Mouse (Mus musculus): ENCODE measurements around the gene Cebpzos.

The Cebpzos gene

DNA sequence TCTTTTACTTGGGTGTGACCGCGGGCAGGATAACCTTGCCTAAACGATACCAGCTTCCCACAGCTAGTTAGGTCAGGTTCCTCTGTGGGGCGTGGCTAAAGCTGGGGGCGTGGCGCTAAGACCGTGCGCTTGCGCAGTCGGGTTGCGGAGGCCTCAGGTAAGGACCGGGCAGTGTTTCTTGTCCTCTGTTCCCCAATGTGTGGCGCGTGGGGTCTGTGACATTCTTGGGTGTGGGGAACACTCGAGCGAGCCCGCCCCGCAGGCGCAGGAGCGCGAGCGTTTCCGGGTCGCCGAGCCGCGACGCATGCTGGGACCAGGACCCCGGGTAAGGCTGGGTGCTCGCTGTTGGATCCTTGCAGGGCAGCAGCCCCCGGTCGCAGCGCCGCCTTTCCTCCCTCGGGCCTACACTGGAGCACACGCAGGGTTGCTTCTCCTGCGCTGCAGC is at the start of gene Cebpzos:
Gene Cebpzos (plus strand): TSS at position 132 of the 445 bp plus-strand sequence.
- DNase-seq (ENCODE audit: low spot score), result peak; percentile 80

DNA sequence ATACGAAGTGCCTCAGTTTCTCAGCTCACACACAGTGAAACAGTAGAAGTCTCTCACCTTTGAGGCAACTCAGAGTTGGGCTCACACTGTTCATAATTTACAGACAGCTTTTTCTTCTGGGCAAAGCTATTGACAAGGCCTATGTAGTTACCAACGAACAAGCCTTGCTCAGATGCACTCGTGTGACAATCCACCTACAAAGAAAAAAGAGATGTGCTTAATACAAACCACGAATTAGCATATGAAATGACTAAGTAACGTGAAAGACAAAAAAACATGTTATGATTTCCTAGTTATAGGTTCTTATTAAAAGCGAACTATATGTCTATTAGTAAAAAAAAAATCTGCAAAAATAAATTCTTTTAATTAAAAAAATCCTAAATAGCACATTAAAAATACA is 42.4 kb upstream of the Cebpzos start:
- DNase-seq (ENCODE audit: low spot score), result no peak

DNA sequence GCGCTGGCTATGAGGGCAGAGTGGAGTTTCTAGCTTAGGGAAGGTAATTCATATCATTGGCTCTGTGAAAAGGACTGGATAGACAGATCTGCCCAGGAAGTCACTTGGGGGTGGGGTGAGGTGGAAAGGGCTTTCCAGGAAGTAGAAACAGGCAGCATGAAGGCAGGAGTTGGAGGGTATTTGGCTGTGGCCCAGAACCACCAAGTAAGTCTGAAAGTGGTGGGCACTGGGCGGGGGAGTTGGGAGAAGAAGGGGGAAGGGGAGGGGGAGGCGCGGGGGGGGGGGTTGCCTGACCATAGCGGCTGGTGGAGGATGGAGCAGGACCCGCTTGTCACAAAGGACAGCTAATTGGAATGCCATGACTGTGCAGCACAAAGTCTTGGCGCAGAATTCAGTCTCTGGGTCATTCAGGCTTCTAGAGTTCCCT is 34.4 kb upstream of the Cebpzos start:
- DNase-seq (ENCODE audit: low spot score), result no peak

DNA sequence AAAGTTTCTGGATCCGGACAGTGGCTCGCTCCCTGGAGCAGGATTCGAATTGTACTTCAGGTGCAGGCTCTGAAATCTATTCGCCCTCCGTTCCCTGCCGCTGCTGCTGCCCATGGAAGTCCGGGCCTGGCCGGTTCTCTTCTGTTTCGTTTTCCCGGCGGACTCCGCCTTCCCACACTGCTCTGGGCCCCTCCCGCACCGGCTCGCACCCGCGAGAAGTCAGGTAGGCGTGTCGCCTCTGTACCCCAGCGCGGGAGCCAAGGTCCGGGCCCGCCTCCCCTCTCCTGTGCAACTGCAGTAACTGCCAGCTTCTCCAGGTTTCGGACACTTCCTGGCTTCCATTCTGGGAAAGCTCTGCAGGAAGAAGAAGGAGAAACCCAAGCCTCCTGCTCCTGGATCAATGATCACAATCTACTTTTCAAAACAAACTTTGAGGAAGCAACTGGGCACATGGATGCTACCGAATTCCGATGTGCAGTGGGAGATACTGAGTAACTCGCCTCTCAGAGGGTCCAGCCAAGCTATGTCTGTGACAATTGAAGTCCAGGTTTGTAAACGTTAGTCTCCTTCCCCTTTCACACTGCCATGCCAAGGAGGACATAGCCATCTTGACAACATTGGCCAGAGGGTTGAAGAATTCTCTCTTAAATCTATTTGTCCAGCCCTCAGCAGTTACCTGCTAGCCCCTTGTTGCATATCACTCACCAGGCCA is 33.7 kb upstream of the Cebpzos start, which contains the start of gene Eif2ak2:
Gene Eif2ak2 (minus strand): TSS at position 173 of the 712 bp plus-strand sequence.
- DNase-seq (ENCODE audit: low spot score), result peak; percentile 79

DNA sequence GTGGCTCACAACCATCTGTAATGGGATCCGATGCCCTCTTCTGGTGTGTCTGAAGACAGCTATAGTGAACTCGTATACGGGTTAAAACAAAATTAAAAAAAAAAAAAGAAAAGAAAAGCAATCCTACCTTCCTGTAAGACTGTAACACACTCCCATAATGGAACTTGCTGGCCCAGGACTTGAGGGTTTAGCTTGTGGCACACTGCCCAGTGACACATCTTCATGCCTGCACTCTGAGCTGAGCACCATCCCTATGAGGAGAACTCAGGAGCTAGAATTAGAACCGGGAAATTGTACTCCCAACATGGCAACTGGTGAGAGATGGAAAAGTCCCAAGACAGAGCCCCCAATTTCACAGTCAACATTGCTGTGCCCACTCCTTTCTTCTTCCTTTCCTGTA is 33.0 kb upstream of the Cebpzos start:
- DNase-seq (ENCODE audit: low spot score), result no peak

DNA sequence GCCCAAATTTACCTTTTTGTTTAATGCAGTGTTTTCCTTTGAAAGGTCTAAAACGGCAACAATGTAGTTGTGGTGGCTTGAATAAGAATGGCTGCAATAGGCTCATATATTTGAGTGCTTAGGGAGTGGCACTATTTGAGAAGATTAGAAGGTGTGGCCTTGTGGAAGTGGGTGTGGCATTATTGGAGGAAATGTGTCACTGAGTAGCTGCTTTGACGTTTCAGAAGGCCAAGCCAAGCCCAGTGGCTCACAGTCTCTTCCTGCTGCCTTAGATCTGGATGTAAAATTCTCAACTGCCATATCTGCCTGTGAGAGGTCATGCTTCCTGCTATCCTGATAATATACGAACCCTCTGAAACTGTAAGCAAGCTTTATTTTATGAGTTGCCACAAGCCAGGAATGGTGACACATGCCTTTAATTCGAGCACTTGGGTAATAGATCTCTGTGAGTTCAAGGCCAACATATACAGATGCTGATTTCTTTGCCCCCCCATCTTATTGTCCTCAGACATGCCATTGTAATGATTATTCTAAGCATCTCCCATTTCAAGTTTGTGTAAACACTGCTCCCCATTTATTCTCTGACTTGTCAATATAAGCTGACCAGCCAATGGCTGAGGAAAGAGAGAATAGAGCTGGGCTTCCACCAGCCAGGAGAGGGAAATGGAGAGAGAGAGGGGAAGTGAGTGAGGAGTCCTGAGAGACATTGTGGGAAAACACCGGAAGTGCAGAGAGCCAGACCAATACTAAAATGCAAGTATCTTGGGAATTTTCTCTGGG is 30.8 kb upstream of the Cebpzos start:
- no peak for DNase-seq (ENCODE audit: low spot score)

DNA sequence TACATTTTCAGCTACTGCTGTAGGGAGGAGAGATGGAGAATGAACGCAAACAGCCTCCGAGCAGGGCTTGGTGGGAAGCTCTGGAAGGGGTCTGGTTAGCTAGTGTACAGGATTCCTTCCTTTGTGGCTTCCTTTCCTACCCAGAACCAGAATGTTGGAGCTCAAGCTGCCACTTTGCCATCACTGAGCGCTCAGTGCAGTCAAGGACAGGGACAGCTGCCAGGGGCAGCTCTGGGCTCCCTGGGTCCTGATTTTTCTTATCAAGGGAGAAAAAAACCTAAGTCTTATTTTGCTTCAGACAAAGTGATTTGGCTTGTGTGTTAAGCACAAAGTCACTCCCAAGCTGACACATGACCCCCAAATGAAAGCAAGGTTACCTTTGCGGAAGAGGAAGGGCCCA is 27.7 kb upstream of the Cebpzos start:
- no peak for DNase-seq (ENCODE audit: low spot score)

DNA sequence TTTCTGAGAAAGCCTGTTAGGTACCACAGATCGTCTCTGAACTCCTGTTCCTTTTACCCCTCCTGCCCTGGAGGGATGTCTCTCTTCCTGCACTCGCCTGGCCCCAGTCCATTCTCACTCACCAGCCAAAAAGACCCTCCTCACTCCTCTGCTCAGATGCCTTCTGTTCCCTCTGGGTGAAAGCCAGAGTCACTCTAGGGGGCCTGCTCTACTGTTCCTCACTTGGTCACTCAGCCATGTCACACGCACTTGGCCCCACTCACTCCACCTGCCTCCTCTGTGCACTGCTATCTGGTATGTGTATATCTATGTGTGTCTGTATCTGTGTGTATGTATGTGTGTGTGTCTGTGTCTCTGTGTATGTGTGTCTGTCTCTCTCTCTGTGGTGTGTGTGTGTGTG is 27.1 kb upstream of the Cebpzos start:
- no peak for DNase-seq (ENCODE audit: low spot score)

DNA sequence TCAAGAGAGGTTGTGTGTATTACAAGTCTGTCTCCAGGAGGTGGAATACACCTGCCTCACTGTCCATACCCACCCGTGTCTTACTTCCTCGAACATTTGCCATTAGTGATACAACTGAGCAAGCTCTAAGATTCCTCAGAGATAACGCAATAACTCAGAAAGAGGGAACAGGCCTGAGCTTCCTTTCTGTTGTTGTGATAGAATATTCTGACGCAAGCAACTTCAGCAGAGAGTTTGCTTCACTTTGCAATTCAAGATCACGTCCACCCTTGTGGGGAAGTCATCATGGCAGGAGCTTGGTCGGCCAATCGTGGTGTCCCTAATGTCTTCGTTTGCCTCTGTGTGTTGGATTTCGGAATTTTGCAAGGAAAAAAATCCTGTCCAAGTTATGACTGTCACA is 25.3 kb upstream of the Cebpzos start:
- no peak for DNase-seq (ENCODE audit: low spot score)

DNA sequence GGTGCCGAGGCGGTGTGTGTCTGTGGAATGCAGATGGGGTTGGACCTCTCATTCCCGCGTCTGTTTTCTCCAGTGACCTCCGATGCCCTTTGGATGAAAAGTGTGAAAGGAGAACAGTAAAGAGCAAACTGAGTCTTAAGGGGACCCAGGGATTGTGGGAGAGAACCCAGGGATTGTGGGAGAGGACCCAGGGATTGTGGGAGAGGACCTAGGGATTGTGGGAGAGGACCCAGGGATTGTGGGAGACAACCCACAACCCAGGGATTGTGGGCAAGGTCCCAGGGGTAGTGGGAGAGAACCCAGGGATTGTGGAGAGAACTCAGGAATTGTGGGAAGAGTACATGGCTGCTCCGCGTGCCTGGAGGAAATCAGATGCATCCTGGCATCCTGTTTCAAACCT is 21.3 kb upstream of the Cebpzos start:
- no peak for DNase-seq (ENCODE audit: low spot score)

DNA sequence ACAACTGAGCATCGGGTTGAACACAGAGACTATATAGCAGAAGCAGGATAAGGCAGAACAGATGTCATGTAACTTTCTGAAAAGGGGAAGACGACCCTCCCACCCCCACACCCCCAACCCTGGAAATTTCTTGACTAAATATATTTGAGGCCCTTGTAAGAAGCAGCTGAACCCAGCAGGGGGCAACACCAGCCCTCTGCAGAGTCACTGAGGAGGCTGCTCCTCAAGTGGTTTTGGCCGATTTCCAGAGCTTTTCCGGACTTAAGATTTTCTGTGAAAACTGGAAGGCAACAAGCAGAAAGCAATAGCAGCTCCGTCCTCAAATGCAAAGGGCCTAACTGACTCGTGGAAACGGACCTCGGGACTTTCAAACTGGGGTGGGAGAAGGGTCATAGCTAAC is 20.9 kb upstream of the Cebpzos start:
- DNase-seq (ENCODE audit: low spot score), result peak; percentile 19

DNA sequence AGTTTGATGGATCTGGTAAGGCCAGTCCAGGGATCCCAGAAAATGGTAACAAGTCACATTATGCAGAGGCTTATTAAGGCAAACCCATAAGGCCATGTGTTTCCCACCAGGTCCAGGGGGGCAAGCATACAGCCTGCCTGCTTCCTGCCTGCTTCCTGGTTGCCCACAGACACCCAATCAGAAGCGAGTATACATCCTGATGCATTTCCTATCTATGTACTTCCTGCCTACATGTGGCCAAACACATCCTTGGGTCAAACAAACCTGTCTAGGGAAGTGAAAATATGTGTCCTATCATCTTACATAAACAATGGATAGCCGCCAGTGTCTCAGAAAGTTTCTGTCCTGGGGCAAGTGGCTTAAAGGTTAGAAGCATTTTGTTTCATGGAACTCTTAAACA is 13.1 kb upstream of the Cebpzos start:
- DNase-seq (ENCODE audit: low spot score), result no peak

DNA sequence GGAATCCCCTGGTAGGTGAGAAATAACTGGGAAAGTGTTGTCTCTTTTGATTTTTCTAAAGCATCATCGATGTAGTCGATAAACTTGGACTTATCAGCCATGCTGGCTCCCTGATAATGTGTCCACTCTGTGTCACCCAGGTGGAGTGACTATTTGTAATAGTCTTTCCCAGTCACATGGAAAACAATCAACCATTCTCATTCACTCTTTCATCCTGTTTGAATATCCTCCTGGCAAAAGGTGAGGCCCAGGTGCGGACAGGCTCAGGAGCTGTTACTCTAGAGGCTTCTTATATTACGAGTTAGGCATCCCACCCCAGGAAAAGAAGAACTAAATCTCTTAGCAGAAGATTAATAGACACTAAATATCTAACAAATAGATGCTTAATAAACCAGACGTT is 9.4 kb upstream of the Cebpzos start, which contains the start of gene Sult6b1:
Gene Sult6b1 (minus strand): TSS at position 101 of the 400 bp plus-strand sequence.
- no peak for DNase-seq (ENCODE audit: low spot score)

DNA sequence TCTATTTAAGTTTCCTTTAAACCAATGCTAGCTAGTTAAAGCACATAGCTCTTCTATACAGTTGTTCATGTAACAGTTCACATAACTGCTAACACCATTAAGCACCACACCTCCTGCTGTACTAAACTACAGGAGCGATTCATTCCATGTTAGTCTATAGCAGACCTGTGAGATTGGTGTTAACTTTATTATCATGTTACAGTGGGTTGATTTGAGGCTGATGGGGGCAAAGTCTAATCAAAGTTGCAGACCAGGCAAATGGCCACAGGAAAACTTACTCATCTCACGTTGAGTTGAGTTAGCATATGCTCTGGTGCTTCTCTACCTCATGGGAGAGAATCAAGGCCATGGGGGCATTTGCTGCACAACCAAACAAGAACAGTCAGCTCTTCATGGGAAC is 6.9 kb upstream of the Cebpzos start:
- no peak for DNase-seq (ENCODE audit: low spot score)

DNA sequence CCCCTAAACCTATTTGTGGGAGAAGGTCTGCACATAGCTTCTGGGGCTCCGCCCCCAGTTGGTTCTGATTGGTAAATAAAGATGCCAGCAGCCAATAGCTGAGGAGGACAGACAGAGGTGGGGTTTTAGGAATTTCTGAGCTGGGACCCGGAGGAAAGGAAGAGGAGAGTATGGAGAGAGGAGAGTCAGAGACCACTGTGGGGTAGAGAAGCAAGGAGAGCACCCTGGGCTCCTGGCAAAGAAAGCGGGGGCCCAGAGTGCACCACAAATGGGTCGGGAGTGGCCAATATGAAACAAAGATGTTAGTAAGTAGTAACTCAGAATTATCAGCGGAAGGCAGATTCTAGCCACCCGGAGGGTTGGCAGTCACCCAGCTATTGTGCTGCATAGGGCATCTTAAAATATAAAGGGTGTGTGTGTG is 3.4 kb upstream of the Cebpzos start:
- DNase-seq (ENCODE audit: low spot score), result no peak

DNA sequence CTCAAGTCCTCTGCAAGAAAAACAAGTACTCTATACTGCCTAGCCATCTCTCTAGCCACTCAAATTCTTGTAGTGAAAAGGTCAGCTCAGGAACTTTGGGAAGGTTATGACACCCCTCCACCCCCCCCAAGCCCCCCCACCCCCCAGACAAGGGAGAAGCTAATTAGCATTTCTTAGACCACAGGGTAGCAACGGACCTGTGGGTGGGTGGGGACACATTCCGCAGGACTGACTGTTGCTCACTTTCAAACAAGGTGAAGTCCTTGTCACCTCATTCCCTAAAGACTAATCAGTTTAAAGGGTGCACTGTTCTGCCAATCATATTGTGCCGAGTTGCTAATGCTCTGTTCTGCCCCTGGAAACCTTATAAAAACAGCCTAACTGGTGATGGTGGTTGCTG is 2.4 kb upstream of the Cebpzos start:
- no peak for DNase-seq (ENCODE audit: low spot score)

DNA sequence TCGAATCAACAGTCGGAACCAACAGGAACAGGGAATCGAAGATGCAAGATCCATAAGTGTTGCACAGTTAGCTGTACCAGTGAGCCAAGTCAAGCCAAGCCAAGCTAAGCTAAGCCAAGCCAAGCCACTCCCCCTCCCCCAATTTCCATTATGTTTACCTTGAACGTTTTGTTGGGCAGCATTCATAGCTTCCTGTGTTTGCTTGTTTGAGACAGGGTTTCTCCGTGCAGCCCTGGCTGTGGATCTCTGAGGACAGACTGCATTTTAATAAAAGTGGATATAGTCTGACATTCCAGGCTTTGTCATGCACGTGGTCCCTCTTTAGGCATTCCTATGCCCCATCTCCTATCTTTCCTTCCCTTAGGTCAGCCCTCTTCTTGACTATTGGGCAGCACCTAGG is 528 bp upstream of the Cebpzos start:
- no peak for DNase-seq (ENCODE audit: low spot score)

DNA sequence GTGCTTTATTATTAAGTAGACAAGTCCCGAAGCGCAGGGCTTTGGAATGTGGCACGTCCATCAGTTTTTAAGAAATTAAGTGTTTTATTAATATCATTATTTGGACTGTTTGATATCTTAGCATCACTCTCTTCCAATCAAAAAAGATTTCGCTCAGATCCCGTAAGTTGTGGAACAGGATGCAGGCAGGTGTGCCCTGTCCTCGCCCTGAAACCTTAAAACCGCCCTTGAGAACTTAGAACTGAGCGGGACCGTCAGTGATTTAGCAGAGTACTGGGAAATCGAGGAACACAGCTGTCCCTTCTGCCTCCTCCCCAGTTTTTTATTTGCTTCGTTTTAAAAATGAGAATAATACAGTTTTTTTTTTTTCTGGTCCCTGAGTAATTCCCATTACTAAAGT is 599 bp downstream of the Cebpzos start:
- DNase-seq (ENCODE audit: low spot score), result no peak

DNA sequence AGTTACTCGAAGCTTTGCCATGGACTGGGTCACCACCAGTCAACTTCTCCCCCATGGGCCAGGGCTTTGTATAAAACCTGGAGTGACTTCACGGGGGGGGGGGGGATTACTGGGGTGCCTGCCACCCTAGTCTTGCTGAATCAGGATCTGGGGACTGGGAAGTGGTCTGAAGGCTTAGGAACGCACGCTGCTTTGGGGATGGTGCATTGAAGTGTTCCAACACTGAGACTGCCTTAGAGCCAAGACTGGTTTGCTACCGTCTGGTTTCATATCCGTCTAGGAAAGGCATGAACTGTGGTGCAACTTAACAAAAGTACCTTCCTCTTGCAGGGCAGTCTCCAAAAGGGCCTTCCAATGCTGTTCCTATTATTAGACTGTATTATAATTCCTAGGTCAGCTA is 1.4 kb downstream of the Cebpzos start:
- DNase-seq (ENCODE audit: low spot score), result no peak

DNA sequence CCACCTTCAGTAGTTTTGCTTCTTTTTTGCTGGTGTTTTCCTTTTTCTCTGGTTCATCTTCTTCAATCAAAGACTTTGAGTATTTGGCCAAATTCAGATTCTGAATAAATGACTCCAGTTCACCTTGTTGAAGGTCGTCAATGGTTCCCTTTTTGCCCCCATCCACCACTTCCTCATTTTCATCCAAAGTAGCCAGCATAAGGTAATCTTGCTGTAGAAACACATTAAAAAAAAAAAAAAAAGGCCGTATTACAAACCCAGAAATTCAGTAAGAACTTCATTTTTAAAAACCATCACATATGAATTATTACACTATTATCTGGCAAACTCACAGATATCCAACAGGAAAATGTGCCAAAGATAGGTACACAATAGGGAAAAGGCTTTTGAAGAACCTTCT is 19.6 kb downstream of the Cebpzos start:
- DNase-seq (ENCODE audit: low spot score), result no peak

DNA sequence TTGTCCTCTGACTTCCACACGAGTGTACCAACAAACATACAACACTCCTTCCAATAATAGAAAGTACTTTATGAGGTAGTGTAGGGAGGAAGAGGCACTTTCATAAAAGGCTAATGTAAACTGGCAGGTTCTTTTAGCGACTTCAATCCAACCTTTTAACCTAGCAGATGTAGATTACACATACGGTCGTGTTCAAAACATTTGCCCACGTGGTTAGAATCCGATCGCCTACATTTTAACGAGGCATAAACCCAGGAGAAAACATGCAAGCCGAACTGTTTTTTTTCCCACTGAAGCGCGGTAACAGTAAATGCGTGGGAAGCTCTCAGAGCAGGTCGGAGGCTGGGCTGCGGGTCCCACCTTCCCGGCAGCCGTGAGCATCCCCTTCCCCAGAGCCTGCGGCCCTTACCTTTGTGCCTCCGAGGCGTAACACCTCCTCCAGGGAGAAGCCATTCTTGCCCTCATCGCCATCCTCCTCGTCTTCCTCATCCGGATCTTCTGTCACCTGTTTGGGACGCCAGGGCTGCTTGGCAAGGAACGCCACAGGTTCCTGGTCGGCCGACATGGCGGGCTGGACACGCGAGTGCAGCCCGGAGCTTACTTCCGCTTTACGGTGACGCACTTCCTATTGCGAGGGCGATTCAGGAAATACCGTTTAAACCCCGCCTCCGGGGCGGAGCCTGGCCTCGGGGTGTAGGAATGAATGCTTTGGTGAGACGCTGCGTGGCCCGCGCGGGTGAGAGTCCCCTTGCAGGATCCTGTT is 20.3 kb downstream of the Cebpzos start, which contains the start of the genes Cebpz and Ndufaf7:
Gene Cebpz (minus strand): TSS at position 601 of the 763 bp plus-strand sequence.
Gene Ndufaf7 (plus strand): TSS at position 671 of the 763 bp plus-strand sequence.
- peak; percentile 95 for DNase-seq (ENCODE audit: low spot score)

DNA sequence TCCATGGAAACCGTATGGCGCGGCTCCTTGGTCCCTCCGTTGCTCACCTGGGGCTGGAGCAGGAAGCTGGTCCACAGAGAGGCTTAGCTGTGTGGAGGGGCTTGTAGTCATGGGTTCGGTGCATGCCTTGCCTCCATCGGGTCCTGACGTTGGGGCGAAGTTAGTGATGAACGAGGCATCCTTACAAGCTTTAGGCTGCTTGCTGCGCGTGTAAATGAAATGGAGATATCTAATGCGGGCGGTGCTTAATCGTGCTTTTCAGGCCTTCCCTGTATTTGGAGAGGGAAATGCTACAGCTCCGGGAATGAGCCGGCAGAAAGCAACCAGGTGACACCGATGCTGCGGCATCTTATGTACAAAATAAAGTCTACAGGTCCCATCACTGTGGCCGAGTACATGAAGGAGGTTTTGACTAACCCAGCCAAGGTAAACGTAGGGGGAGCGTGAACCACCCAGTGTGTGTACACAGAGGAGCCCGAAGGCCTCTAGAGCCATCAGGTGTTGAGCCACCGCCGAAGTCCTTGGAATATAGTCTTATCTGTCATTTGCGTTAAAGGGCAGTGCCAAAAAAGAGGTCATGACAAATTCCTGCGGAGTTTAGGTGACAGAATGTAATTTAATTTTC is 21.0 kb downstream of the Cebpzos start:
- no peak for DNase-seq (ENCODE audit: low spot score)

Data from urinary bladder, postnatal 25 days (tissue).